Mouse (Mus musculus): Measurements from ENCODE around the gene Ccdc180.

GRCm38 (mm10) chr4:45998536-45998935 is 108.4 kb downstream of the Ccdc180 start:
- TF ChIP-seq POLR2A (IDR thresholded peaks at IDR 0.05; ENCODE audit: insufficient read depth, low read depth, low read length) (no peak), CTCF (IDR thresholded peaks at IDR 0.05) (no peak), EP300 (IDR thresholded peaks at IDR 0.05; ENCODE audit: insufficient read depth, low read depth, low read length) (no peak)
